Comparison of ENCODE assay signal across 8 mouse cellular contexts in genomic region chr4:82891049-82891448, GRCm38 (mm10). TPM values are rescaled to one million over a fixed set of nuclear protein-coding genes. Genes with fewer than 3 reads are reported as not detected.
DNase-seq lines count a peak whose midpoint lies in the region; ATAC-seq lines count a peak whose summit lies in the region.

No protein-coding gene starts in this region.

- ATAC-seq in hindbrain, embryonic 14.5 days (ENCODE audit: low FRiP score), result no peak
- ATAC-seq in intestine, embryonic 16.5 days, result 0 out of 2 replicates have a peak, but pooled peaks have one; percentile 44
- ATAC-seq in liver, embryonic 12.5 days, result no peak

- WGBS in hindbrain, embryonic 10.5 days, result 74% methylated on average over 7 of the region's 7 CpGs
- WGBS in hindbrain, embryonic 14.5 days, result 64% methylated on average over 7 of the region's 7 CpGs
- WGBS in intestine, embryonic 16.5 days, result 49% methylated on average over 7 of the region's 7 CpGs
- 77% methylated on average over 7 of the region's 7 CpGs for WGBS in liver, embryonic 12.5 days (ENCODE audit: insufficient replicate concordance)

- H3K27me3 ChIP-seq in hindbrain, embryonic 10.5 days (ENCODE audit: insufficient read depth, poor library complexity, severe bottlenecking), result no peaks in the 10 kb centered on the region
- H3K27me3 ChIP-seq in hindbrain, embryonic 14.5 days (ENCODE audit: control insufficient read depth, insufficient read depth, low read length), result no peaks in the 10 kb centered on the region
- H3K27me3 ChIP-seq in intestine, embryonic 16.5 days (replicated peaks; ENCODE audit: control insufficient read depth, insufficient read depth, low read length), result no peaks in the 10 kb centered on the region
- H3K27me3 ChIP-seq in liver, embryonic 12.5 days (replicated peaks), result no peaks in the 10 kb centered on the region

- peak; percentile 23 for DNase-seq in hindbrain, embryonic 10.5 days (ENCODE audit: low spot score)
- no peak for DNase-seq in hindbrain, embryonic 14.5 days (ENCODE audit: low spot score)
- peak; percentile 61 for DNase-seq in Muller cell, postnatal 12 days (ENCODE audit: inconsistent ontology term)
- peak; percentile 50 for DNase-seq in embryo, embryonic 11.5 days (ENCODE audit: low read depth, low spot score)
- DNase-seq in ovary, postnatal 14 days (ENCODE audit: low spot score), result no peak
- DNase-seq in cerebellum, adult 11-12 months, result no peak

- H3K36me3 ChIP-seq in hindbrain, embryonic 10.5 days, result no peaks in the 10 kb centered on the region
- no peaks in the 10 kb centered on the region for H3K36me3 ChIP-seq in hindbrain, embryonic 14.5 days (replicated peaks; ENCODE audit: control insufficient read depth, insufficient read depth)
- H3K36me3 ChIP-seq in intestine, embryonic 16.5 days (ENCODE audit: control insufficient read depth, insufficient read depth, low read length), result no peaks in the 10 kb centered on the region
- H3K36me3 ChIP-seq in liver, embryonic 12.5 days, result no peaks in the 10 kb centered on the region

- H3K4me2 ChIP-seq in hindbrain, embryonic 14.5 days (replicated peaks), result no peak overlapping the region
- no peak overlapping the region for H3K4me2 ChIP-seq in intestine, embryonic 16.5 days (ENCODE audit: low read depth, low read length)
- no peak overlapping the region for H3K4me2 ChIP-seq in liver, embryonic 12.5 days

- H3K4me1 ChIP-seq in hindbrain, embryonic 10.5 days (replicated peaks), result peaks cover 14% of the 10 kb centered on the region; the same call in 1 of the 2 replicates
- no peaks in the 10 kb centered on the region for H3K4me1 ChIP-seq in hindbrain, embryonic 14.5 days (replicated peaks; ENCODE audit: control insufficient read depth, insufficient read depth, low read length)
- no peaks in the 10 kb centered on the region; the same call in 1 of the 2 replicates for H3K4me1 ChIP-seq in intestine, embryonic 16.5 days (ENCODE audit: control insufficient read depth, insufficient read depth, low read length)
- H3K4me1 ChIP-seq in liver, embryonic 12.5 days, result no peaks in the 10 kb centered on the region

- H3K27ac ChIP-seq in hindbrain, embryonic 10.5 days, result no peak overlapping the region
- no peak overlapping the region for H3K27ac ChIP-seq in hindbrain, embryonic 14.5 days
- H3K27ac ChIP-seq in intestine, embryonic 16.5 days (ENCODE audit: low read length), result peak overlapping the region; percentile 13; the same call in 1 of the 2 replicates
- no peak overlapping the region for H3K27ac ChIP-seq in liver, embryonic 12.5 days

- no peak overlapping the region for H3K4me3 ChIP-seq in hindbrain, embryonic 10.5 days
- H3K4me3 ChIP-seq in hindbrain, embryonic 14.5 days (replicated peaks; ENCODE audit: low read length), result no peak overlapping the region
- H3K4me3 ChIP-seq in intestine, embryonic 16.5 days (ENCODE audit: low read length), result no peak overlapping the region
- no peak overlapping the region for H3K4me3 ChIP-seq in liver, embryonic 12.5 days

- no peak overlapping the region for H3K9ac ChIP-seq in hindbrain, embryonic 14.5 days
- H3K9ac ChIP-seq in intestine, embryonic 16.5 days (ENCODE audit: low read depth, low read length), result no peak overlapping the region
- H3K9ac ChIP-seq in liver, embryonic 12.5 days, result no peak overlapping the region

- H3K9me3 ChIP-seq in hindbrain, embryonic 10.5 days, result no peaks in the 10 kb centered on the region
- H3K9me3 ChIP-seq in hindbrain, embryonic 14.5 days (ENCODE audit: control insufficient read depth, low read length), result no peaks in the 10 kb centered on the region
- H3K9me3 ChIP-seq in intestine, embryonic 16.5 days (ENCODE audit: control insufficient read depth, low read length), result no peaks in the 10 kb centered on the region
- no peaks in the 10 kb centered on the region for H3K9me3 ChIP-seq in liver, embryonic 12.5 days (replicated peaks)

RNA-seq across cellular contexts. Expression of gene Cer1, which starts 6.1 kb away (rescaled TPM):
- polyA plus RNA-seq in hindbrain, embryonic 10.5 days (2016; fragmentation: Nextera tagmentation; extraction: Ambion mirVana), result not detected in 2 replicates
- not detected in 2 replicates for polyA plus RNA-seq in hindbrain, embryonic 14.5 days (2014; fragmentation: Nextera tagmentation; extraction: Ambion mirVana)
- polyA plus RNA-seq in intestine, embryonic 16.5 days (2015; fragmentation: Nextera tagmentation; extraction: Ambion mirVana), result 0.07 TPM in 1 of 2 replicates, not detected in the other
- polyA plus RNA-seq in liver, embryonic 12.5 days (2016; fragmentation: Nextera tagmentation; extraction: Ambion mirVana), result not detected in 2 replicates

RNA-seq across cellular contexts. Expression of gene Zdhhc21, which starts 31.3 kb away (rescaled TPM):
- 15.4 and 15.7 TPM in 2 replicates for polyA plus RNA-seq in hindbrain, embryonic 10.5 days (2016; fragmentation: Nextera tagmentation; extraction: Ambion mirVana)
- 16.8 and 18.7 TPM in 2 replicates for polyA plus RNA-seq in hindbrain, embryonic 14.5 days (2014; fragmentation: Nextera tagmentation; extraction: Ambion mirVana)
- polyA plus RNA-seq in intestine, embryonic 16.5 days (2015; fragmentation: Nextera tagmentation; extraction: Ambion mirVana), result 15.7 and 15.9 TPM in 2 replicates
- polyA plus RNA-seq in liver, embryonic 12.5 days (2016; fragmentation: Nextera tagmentation; extraction: Ambion mirVana), result 7.4 and 8.1 TPM in 2 replicates

Comparison
In these comparisons a context has a peak if more than half of its experiments do, and no peak if none do; other contexts are left out.
1. DNase-seq: peak in hindbrain, embryonic 10.5 days (single experiment), Muller cell, postnatal 12 days (single experiment) and embryo, embryonic 11.5 days (single experiment); none in hindbrain, embryonic 14.5 days (single experiment), ovary, postnatal 14 days (single experiment) and cerebellum, adult 11-12 months (single experiment).